Mouse (Mus musculus): Measurements from ENCODE around the gene Apol9b.
"Not testable (repeated sequence)": the region's sequence is repeated elsewhere in the genome, so short reads cannot be mapped to it uniquely, and the experiment has no call there.

The Apol9b gene

GRCm38 (mm10) chr15:77728739-77729138 lies at the start of gene Apol9b:
Apol9b (plus strand) TSS chr15:77729039.
- DNase-seq (ENCODE audit: low spot score in 2 of 2), result not testable (repeated sequence)

- DNase-seq (ENCODE audit: low spot score in 2 of 2), result peak in 1 of 2 experiments; percentile 21
Observed at GRCm38 (mm10) chr15:77683944-77684343, 44.9 kb upstream of the Apol9b start.

- not testable (repeated sequence) for DNase-seq (ENCODE audit: low spot score in 2 of 2)
Observed at GRCm38 (mm10) chr15:77691532-77692311, 37.1 kb upstream of the Apol9b start.

- DNase-seq (ENCODE audit: low spot score in 2 of 2), result peak in 1 of 2 experiments; percentile 4
Observed at GRCm38 (mm10) chr15:77694687-77695295, 34.0 kb upstream of the Apol9b start.

GRCm38 (mm10) chr15:77698656-77699055 lies 30.2 kb upstream of the Apol9b start, which contains the start of gene Apol7e:
Apol7e (plus strand) TSS chr15:77698857.
- DNase-seq (ENCODE audit: low spot score in 2 of 2), result not testable (repeated sequence)

GRCm38 (mm10) chr15:77705306-77705705 lies 23.5 kb upstream of the Apol9b start:
- not testable (repeated sequence) for DNase-seq (ENCODE audit: low spot score in 2 of 2)

- not testable (repeated sequence) for DNase-seq (ENCODE audit: low spot score in 2 of 2)
Observed at GRCm38 (mm10) chr15:77708936-77709335, 19.9 kb upstream of the Apol9b start.

- DNase-seq (ENCODE audit: low spot score in 2 of 2), result not testable (repeated sequence)
Observed at GRCm38 (mm10) chr15:77718240-77718639, 10.6 kb upstream of the Apol9b start.

GRCm38 (mm10) chr15:77721509-77721908 lies 7.3 kb upstream of the Apol9b start:
- DNase-seq (ENCODE audit: low spot score in 2 of 2), result not testable (repeated sequence)

- DNase-seq (ENCODE audit: low spot score in 2 of 2), result not testable (repeated sequence)
Observed at GRCm38 (mm10) chr15:77724208-77724911, 4.5 kb upstream of the Apol9b start.

GRCm38 (mm10) chr15:77725393-77726020 lies 3.3 kb upstream of the Apol9b start:
- DNase-seq (ENCODE audit: low spot score in 2 of 2), result not testable (repeated sequence)

- DNase-seq (ENCODE audit: low spot score in 2 of 2), result not testable (repeated sequence)
Observed at GRCm38 (mm10) chr15:77727139-77727538, 1.7 kb upstream of the Apol9b start.

- not testable (repeated sequence) for DNase-seq (ENCODE audit: low spot score in 2 of 2)
Observed at GRCm38 (mm10) chr15:77727745-77728144, 1.1 kb upstream of the Apol9b start.

- no peak for DNase-seq (ENCODE audit: low spot score in 2 of 2)
Observed at GRCm38 (mm10) chr15:77731605-77732004, 2.8 kb downstream of the Apol9b start.

- not testable (repeated sequence) for DNase-seq (ENCODE audit: low spot score in 2 of 2)
Observed at GRCm38 (mm10) chr15:77732851-77733250, 4.0 kb downstream of the Apol9b start.

GRCm38 (mm10) chr15:77733380-77733779 lies 4.5 kb downstream of the Apol9b start:
- DNase-seq (ENCODE audit: low spot score in 2 of 2), result not testable (repeated sequence)

GRCm38 (mm10) chr15:77733903-77734302 lies 5.1 kb downstream of the Apol9b start:
- not testable (repeated sequence) for DNase-seq (ENCODE audit: low spot score in 2 of 2)

GRCm38 (mm10) chr15:77740511-77741297 lies 11.9 kb downstream of the Apol9b start:
- no peak for DNase-seq (ENCODE audit: low spot score in 2 of 2)

GRCm38 (mm10) chr15:77741556-77741955 lies 12.7 kb downstream of the Apol9b start:
- not testable (repeated sequence) for DNase-seq (ENCODE audit: low spot score in 2 of 2)

GRCm38 (mm10) chr15:77744632-77745031 lies 15.8 kb downstream of the Apol9b start:
- DNase-seq (ENCODE audit: low spot score in 2 of 2), result no peak

GRCm38 (mm10) chr15:77745081-77745480 lies 16.2 kb downstream of the Apol9b start:
- no peak for DNase-seq (ENCODE audit: low spot score in 2 of 2)

All from left cerebral cortex, adult 9 months (tissue).